Mouse (Mus musculus): ENCODE measurements around the gene Zan. TPM values are rescaled to one million over a fixed set of nuclear protein-coding genes. Genes with fewer than 3 reads are reported as not detected.

Zan gene
- total and polyA plus RNA-seq, 3 experiments, result 0.15 TPM; not detected in 2

DNA sequence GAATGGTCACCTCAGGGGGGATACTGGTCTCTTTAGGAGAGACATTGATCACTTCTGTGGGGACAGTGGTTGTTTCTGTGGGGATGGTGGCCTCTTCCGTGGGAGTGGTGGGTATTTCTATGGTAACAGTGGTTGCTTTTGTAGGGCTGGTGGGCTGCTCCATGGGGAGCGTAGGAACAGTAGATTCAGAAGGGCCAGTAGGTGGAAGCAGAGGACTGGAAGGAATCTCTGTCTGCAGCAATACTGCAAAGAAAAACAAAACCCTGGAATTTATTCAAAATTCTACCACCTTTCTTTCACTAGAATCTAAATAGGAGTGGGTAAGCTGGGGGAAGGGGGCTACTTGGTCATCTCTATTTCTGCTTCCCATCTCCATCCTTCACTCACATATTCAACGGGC lies 11.8 kb downstream of the Zan start:
- Histone ChIP-seq H3K9me3 (replicated peaks; ENCODE audit: insufficient read depth, low read length) (no peaks in the 10 kb centered on the region), H3K27ac (ENCODE audit: control insufficient read depth, low read depth, low read length) (no peak overlapping the region), H3K36me3 (ENCODE audit: control insufficient read depth in 1 of 2, insufficient read depth in 2 of 2, low read length in 2 of 2) (no peaks in the 10 kb centered on the region), H3K4me3 (ENCODE audit: control insufficient read depth in 1 of 2, insufficient read depth in 1 of 2, low read depth in 2 of 2, low read length in 2 of 2) (no peak overlapping the region), H3K79me2 (ENCODE audit: control insufficient read depth, insufficient read depth, low read length, poor library complexity) (no peaks in the 10 kb centered on the region), H3K27me3 (ENCODE audit: control insufficient read depth in 1 of 2, insufficient read depth in 2 of 2, low read length in 2 of 2) (peaks cover 0 to under 1% of the 10 kb centered on the region in 2 experiments; a peak in 1 of 4 replicates), H3K9ac (ENCODE audit: control insufficient read depth, low read depth, low read length, poor library complexity, severe bottlenecking) (no peak overlapping the region), H3K4me1 (ENCODE audit: control insufficient read depth in 1 of 2, insufficient read depth in 2 of 2, low read length in 2 of 2) (no peaks in the 10 kb centered on the region)
- no peak for TF ChIP-seq GABPA (IDR thresholded peaks at IDR 0.05; ENCODE audit: low read depth, low read length)
- TF ChIP-seq RAD21 (IDR thresholded peaks at IDR 0.05; ENCODE audit: low read depth, low read length), result peak; percentile 33
- TF ChIP-seq CTCF (IDR thresholded peaks at IDR 0.05 in 2 of 3, conservative IDR thresholded peaks at IDR 0.05 in 1 of 3; ENCODE audit: control insufficient read depth in 1 of 3, insufficient read depth in 1 of 3, low read depth in 2 of 3, low read length in 3 of 3, poor library complexity in 1 of 3, severe bottlenecking in 1 of 3), result peak in 2 of 3 experiments; percentile 11 to 21; a peak in 3 of 6 replicates
- DNase-seq (ENCODE audit: low read depth, low spot score), result no peak

- no peaks in the 10 kb centered on the region; a peak in 1 of 4 replicates for H3K27me3 ChIP-seq (ENCODE audit: control insufficient read depth in 1 of 2, insufficient read depth in 2 of 2, low read length in 2 of 2)
Observed at GRCm38 (mm10) chr5:137455866-137456591, 20.8 kb downstream of the Zan start.

DNA sequence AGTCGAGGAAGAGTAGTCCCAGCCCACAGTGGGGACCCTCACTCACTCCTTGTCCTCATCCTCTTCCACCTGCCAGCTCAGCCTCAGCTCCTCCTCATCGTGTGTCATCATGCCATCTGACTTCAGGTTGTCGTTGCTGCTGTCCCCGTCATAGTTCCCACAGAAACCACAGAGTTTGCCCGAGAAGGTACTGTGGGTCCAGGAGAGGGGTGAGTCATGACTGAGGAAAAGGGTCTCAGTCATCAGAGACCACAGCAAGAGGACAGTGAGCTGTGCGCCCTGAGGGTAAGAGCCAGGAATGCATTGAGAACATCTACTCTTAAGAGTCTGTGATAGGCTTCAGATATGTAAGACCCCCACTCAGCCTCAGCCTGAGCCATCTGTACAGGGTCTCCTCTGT lies 21.7 kb downstream of the Zan start:
- no peaks in the 10 kb centered on the region; a peak in 2 of 4 replicates for H3K27me3 ChIP-seq (ENCODE audit: control insufficient read depth in 1 of 2, insufficient read depth in 2 of 2, low read length in 2 of 2)
- H3K27ac ChIP-seq (ENCODE audit: control insufficient read depth, low read depth, low read length), result no peak overlapping the region
- H3K79me2 ChIP-seq (ENCODE audit: control insufficient read depth, insufficient read depth, low read length, poor library complexity), result no peaks in the 10 kb centered on the region
- no peak overlapping the region for H3K9ac ChIP-seq (ENCODE audit: control insufficient read depth, low read depth, low read length, poor library complexity, severe bottlenecking)
- no peak for DNase-seq (ENCODE audit: low read depth, low spot score)
- H3K36me3 ChIP-seq (ENCODE audit: control insufficient read depth in 1 of 2, insufficient read depth in 2 of 2, low read length in 2 of 2), result no peaks in the 10 kb centered on the region
- no peaks in the 10 kb centered on the region for H3K9me3 ChIP-seq (replicated peaks; ENCODE audit: insufficient read depth, low read length)
- H3K4me3 ChIP-seq (ENCODE audit: control insufficient read depth in 1 of 2, insufficient read depth in 1 of 2, low read depth in 2 of 2, low read length in 2 of 2), result no peak overlapping the region
- TF ChIP-seq MYC (IDR thresholded peaks at IDR 0.05; ENCODE audit: low read depth, low read length), result no peak
- no peak for TF ChIP-seq ETS1 (IDR thresholded peaks at IDR 0.05; ENCODE audit: low read depth, low read length)
- TF ChIP-seq RAD21 (IDR thresholded peaks at IDR 0.05; ENCODE audit: low read depth, low read length), result no peak
- no peak for TF ChIP-seq POLR2A (IDR thresholded peaks at IDR 0.05; ENCODE audit: control insufficient read depth in 1 of 2, insufficient read depth in 1 of 2, low read depth in 1 of 2, low read length in 2 of 2, poor library complexity in 1 of 2)
- TF ChIP-seq GATA1 (IDR thresholded peaks at IDR 0.05; ENCODE audit: low read depth, low read length), result no peak
- no peak for TF ChIP-seq SMC3 (IDR thresholded peaks at IDR 0.05; ENCODE audit: low read depth, low read length)
- TF ChIP-seq POLR2AphosphoS5 (IDR thresholded peaks at IDR 0.05; ENCODE audit: borderline replicate concordance, low read depth, low read length), result no peak
- TF ChIP-seq TAL1 (IDR thresholded peaks at IDR 0.05; ENCODE audit: low read length), result no peak
- TF ChIP-seq ZMIZ1 (IDR thresholded peaks at IDR 0.05; ENCODE audit: low read depth, low read length), result no peak
- no peak for TF ChIP-seq CTCF (IDR thresholded peaks at IDR 0.05 in 2 of 3, conservative IDR thresholded peaks at IDR 0.05 in 1 of 3; ENCODE audit: control insufficient read depth in 1 of 3, insufficient read depth in 1 of 3, low read depth in 2 of 3, low read length in 3 of 3, poor library complexity in 1 of 3, severe bottlenecking in 1 of 3)
- no peak for TF ChIP-seq HCFC1 (IDR thresholded peaks at IDR 0.05; ENCODE audit: low read depth, low read length)
- no peak for TF ChIP-seq MEF2A (IDR thresholded peaks at IDR 0.05; ENCODE audit: extremely low read depth, insufficient replicate concordance, low read depth, low read length, poor library complexity, severe bottlenecking)
- no peak for TF ChIP-seq ZKSCAN1 (IDR thresholded peaks at IDR 0.05; ENCODE audit: low read depth, low read length)
- no peak for TF ChIP-seq POLR2AphosphoS2 (IDR thresholded peaks at IDR 0.05; ENCODE audit: low read length)
- TF ChIP-seq MAFK (IDR thresholded peaks at IDR 0.05; ENCODE audit: borderline replicate concordance, low read depth, low read length), result no peak
- TF ChIP-seq TBP (IDR thresholded peaks at IDR 0.05; ENCODE audit: low read depth, low read length), result no peak
- no peak for TF ChIP-seq ZC3H11A (IDR thresholded peaks at IDR 0.05; ENCODE audit: low read depth, low read length)
- TF ChIP-seq UBTF (IDR thresholded peaks at IDR 0.05; ENCODE audit: borderline replicate concordance, insufficient read depth, low read depth, low read length), result no peak
- no peak for TF ChIP-seq SIN3A (IDR thresholded peaks at IDR 0.05; ENCODE audit: low read length)
- no peak for TF ChIP-seq EP300 (IDR thresholded peaks at IDR 0.05; ENCODE audit: low read depth in 1 of 2, low read length in 2 of 2)
- no peaks in the 10 kb centered on the region for H3K4me1 ChIP-seq (ENCODE audit: control insufficient read depth in 1 of 2, insufficient read depth in 2 of 2, low read length in 2 of 2)

More at GRCm38 (mm10) chr5:137455866-137456591, 20.8 kb downstream of the Zan start:
- Histone ChIP-seq H3K27ac (ENCODE audit: control insufficient read depth, low read depth, low read length) (no peak overlapping the region), H3K4me3 (ENCODE audit: control insufficient read depth in 1 of 2, insufficient read depth in 1 of 2, low read depth in 2 of 2, low read length in 2 of 2) (no peak overlapping the region), H3K9ac (ENCODE audit: control insufficient read depth, low read depth, low read length, poor library complexity, severe bottlenecking) (no peak overlapping the region), H3K79me2 (ENCODE audit: control insufficient read depth, insufficient read depth, low read length, poor library complexity) (no peaks in the 10 kb centered on the region), H3K36me3 (ENCODE audit: control insufficient read depth in 1 of 2, insufficient read depth in 2 of 2, low read length in 2 of 2) (no peaks in the 10 kb centered on the region), H3K4me1 (ENCODE audit: control insufficient read depth in 1 of 2, insufficient read depth in 2 of 2, low read length in 2 of 2) (no peaks in the 10 kb centered on the region), H3K9me3 (replicated peaks; ENCODE audit: insufficient read depth, low read length) (no peaks in the 10 kb centered on the region)
- no peak for DNase-seq (ENCODE audit: low read depth, low spot score)
- peak in 1 of 3 experiments; percentile 2; a peak in 1 of 6 replicates for TF ChIP-seq CTCF (IDR thresholded peaks at IDR 0.05 in 2 of 3, conservative IDR thresholded peaks at IDR 0.05 in 1 of 3; ENCODE audit: control insufficient read depth in 1 of 3, insufficient read depth in 1 of 3, low read depth in 2 of 3, low read length in 3 of 3, poor library complexity in 1 of 3, severe bottlenecking in 1 of 3)
- no peak for TF ChIP-seq MXI1 (IDR thresholded peaks at IDR 0.05; ENCODE audit: low read depth, low read length)
